Mouse (Mus musculus) kidney, embryonic 16.5 days (tissue): ENCODE results near the gene Rho. TPM values are rescaled to one million over a fixed set of nuclear protein-coding genes. Genes with fewer than 3 reads are reported as not detected.

Experiments
- ATAC-seq: fragments of 200-750 bp; cut with Nextera tagmentation; 2 replicates; pipeline ENCODE4 v1.8.0; 2017; ENCODE audit warnings: moderate TSS enrichment; ENCODE audit not compliant: low FRiP score, low TSS enrichment
- H3K27ac ChIP-seq: fragments of 300-500 bp; sonication (generic); 2 replicates; pipeline ENCODE4 v1.5.1; 2014; ENCODE audit warnings: low read length
- H3K27me3 ChIP-seq: fragments of 300-500 bp; sonication (generic); 2 replicates; pipeline ENCODE4 v1.6.1; 2014; ENCODE audit warnings: low read length, control low read depth, mixed read lengths; ENCODE audit not compliant: insufficient read depth
- H3K36me3 ChIP-seq: fragments of 300-500 bp; sonication (generic); 2 replicates; pipeline ENCODE4 v1.6.1; 2014; ENCODE audit warnings: low read length, control low read depth, mixed read lengths; ENCODE audit not compliant: insufficient read depth
- H3K4me1 ChIP-seq: fragments of 300-500 bp; sonication (generic); 2 replicates; pipeline ENCODE4 v1.6.1; 2014; ENCODE audit warnings: low read length, control low read depth, mixed read lengths; ENCODE audit not compliant: insufficient read depth
- H3K4me2 ChIP-seq: fragments of 300-500 bp; sonication (generic); replicated peaks from 2 replicates; pipeline ENCODE4 v1.6.1; 2014; ENCODE audit warnings: low read depth, low read length
- H3K4me3 ChIP-seq: fragments of 300-500 bp; sonication (generic); 2 replicates; pipeline ENCODE4 v1.5.1; 2014; ENCODE audit warnings: mild to moderate bottlenecking, low read length
- H3K9ac ChIP-seq: fragments of 300-500 bp; sonication (generic); replicated peaks from 2 replicates; pipeline ENCODE4 v1.6.1; 2014; ENCODE audit warnings: low read length
- H3K9me3 ChIP-seq: fragments of 300-500 bp; sonication (generic); 2 replicates; pipeline ENCODE4 v1.6.1; 2016; ENCODE audit warnings: low read length, control low read depth
- WGBS: fragments of 180-500 bp; shearing (Covaris S2); extraction: QIAGEN DNeasy Blood & Tissue Kit; methylation state at CpG from one replicate; pipeline ENCODE4 v1.1.7; 2014; 5-methylcytosine and 5-hydroxymethylcytosine counted together
- polyA plus RNA-seq: library from polyadenylated mRNA; unstranded; fragments of >200 nt; fragmentation: Nextera tagmentation; extraction: Ambion mirVana; gene quantifications from 2 replicates; pipeline ENCODE4 v1.2.1, GENCODE M21; 2015

The Rho gene
- polyA plus RNA-seq, 1 experiment from 2014 or later, result 0.16 TPM

DNA sequence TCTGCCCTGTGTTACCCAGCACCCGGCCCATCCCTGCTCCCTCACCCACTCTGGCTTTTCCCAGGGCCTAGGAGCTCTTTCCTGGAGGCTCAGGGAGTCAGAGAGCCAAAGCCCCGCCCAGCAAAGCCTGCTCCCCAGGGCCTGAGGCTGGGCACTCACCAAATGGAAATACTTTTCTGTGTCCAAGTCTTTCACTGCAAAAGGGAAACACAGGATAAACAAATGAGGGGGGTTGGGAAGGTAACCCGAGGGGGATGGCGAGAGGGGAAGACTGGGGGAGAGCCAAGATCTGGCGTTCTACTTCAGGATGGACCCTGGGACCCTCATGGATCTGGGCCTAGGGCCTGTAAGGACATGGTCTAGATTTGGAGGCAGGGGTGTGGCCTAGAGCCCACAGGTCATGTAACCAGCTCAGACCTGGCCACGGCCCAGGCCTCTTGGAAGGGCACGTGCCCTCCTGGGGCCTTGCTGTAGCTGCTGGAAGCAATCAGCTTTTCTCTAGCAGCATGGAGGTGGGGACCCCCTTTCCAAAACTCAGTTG, 27.7 kb downstream of the Rho start:
- Histone ChIP-seq H3K4me3 (no peak overlapping the region), H3K4me2 (no peak overlapping the region), H3K27ac (no peak overlapping the region), H3K36me3 (peaks cover 58% of the 10 kb centered on the region), H3K9me3 (no peaks in the 10 kb centered on the region), H3K9ac (no peak overlapping the region), H3K27me3 (no peaks in the 10 kb centered on the region), H3K4me1 (peaks cover 33% of the 10 kb centered on the region)
- no peak for ATAC-seq
- 63% methylated on average over 7 of the region's 7 CpGs for WGBS

DNA sequence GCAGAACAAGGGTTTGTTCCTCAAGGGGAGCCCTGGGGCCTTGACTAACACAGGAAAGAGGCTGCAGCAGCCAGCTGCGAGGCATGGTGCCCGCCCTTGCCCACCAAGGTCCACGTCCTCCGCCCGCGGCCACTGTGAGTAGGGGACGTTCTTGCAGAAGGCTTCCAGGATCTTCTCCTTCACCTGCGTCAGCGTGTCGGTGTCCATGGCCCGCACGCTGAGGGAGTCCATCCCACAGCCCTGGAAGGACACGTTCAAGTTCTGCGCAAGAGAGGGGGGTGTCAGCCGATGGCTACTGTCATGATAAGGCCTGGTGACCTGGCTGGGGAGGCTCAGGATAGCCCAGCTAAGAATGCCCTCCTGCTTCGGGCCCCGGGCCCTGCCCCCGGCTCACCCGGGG, 28.8 kb downstream of the Rho start:
- H3K27me3 ChIP-seq, result no peaks in the 10 kb centered on the region
- H3K9ac ChIP-seq, result no peak overlapping the region
- WGBS, result 91% methylated on average over 19 of the region's 19 CpGs
- H3K9me3 ChIP-seq, result no peaks in the 10 kb centered on the region
- peaks cover 29% of the 10 kb centered on the region for H3K4me1 ChIP-seq
- no peak for ATAC-seq
- no peak overlapping the region for H3K4me2 ChIP-seq
- no peak overlapping the region for H3K27ac ChIP-seq
- no peak overlapping the region for H3K4me3 ChIP-seq
- peaks cover 50% of the 10 kb centered on the region for H3K36me3 ChIP-seq

DNA sequence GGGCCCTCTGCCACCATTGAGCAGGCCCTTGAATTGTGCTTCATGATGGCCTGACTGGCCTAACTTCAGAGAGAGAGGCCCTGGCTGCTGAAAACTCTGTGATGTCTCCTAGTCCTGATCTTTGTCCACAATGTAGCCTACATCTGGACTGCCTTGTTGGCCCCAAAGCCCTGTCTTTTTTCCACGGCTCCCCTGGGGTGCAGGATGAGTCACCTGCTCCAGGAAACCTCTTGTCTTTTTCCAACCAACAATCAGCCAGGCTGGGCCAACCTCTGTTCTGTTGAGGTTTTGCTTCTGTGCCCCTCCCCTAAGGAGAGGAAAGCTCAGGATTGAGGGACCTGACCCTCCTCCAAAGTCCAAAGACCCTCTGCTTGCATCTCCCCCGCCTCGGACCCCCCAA, 30.2 kb downstream of the Rho start:
- peaks cover 57% of the 10 kb centered on the region for H3K36me3 ChIP-seq
- ATAC-seq, result no peak
- no peaks in the 10 kb centered on the region for H3K9me3 ChIP-seq
- H3K27ac ChIP-seq, result no peak overlapping the region
- H3K4me3 ChIP-seq, result no peak overlapping the region
- no peak overlapping the region for H3K9ac ChIP-seq
- no peaks in the 10 kb centered on the region for H3K27me3 ChIP-seq
- WGBS, result 87% methylated on average over 3 of the region's 3 CpGs
- peaks cover 29% of the 10 kb centered on the region for H3K4me1 ChIP-seq
- H3K4me2 ChIP-seq, result no peak overlapping the region

DNA sequence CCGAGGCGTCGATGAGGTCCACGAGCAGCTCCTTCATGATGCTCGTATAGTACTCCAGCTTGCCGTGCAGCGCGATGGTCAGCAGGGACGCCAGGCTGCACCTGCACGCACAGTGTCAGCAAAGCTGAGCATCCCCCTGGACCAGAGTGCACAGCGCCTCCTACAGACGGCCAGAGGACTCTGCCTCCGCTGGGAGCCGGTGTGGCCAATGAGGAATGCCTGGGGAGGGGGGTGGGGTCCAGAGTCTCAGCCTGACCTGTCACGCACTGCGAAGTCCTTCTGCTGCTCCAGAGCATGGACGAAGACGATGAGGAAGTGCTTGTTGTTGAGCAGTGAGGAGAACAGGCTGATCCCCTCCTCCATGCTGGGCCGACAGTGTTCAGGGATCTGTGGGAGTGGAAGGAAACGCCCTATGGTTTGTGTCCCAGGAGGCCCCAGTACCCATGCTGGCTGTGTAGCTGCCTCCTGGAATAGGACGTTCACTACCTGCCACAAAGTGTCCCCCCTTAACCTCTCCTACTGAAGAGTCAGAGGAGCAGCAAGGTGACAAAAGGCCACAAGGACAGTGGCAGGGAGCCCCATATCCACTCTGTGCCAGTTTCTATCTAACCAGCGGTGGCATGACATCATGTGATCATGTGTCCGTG, 31.0 kb downstream of the Rho start:
- no peak overlapping the region for H3K27ac ChIP-seq
- H3K9me3 ChIP-seq, result no peaks in the 10 kb centered on the region
- ATAC-seq, result peak; percentile 2; the same call in 1 of the 2 replicates
- WGBS, result 41% methylated on average over 23 of the region's 23 CpGs
- H3K4me3 ChIP-seq, result no peak overlapping the region
- H3K4me2 ChIP-seq, result no peak overlapping the region
- 0 out of 2 replicates have a peak overlapping the region, but pooled peaks have one; percentile 4 for H3K9ac ChIP-seq
- H3K4me1 ChIP-seq, result peaks cover 22% of the 10 kb centered on the region
- no peaks in the 10 kb centered on the region for H3K27me3 ChIP-seq
- H3K36me3 ChIP-seq, result peaks cover 63% of the 10 kb centered on the region

DNA sequence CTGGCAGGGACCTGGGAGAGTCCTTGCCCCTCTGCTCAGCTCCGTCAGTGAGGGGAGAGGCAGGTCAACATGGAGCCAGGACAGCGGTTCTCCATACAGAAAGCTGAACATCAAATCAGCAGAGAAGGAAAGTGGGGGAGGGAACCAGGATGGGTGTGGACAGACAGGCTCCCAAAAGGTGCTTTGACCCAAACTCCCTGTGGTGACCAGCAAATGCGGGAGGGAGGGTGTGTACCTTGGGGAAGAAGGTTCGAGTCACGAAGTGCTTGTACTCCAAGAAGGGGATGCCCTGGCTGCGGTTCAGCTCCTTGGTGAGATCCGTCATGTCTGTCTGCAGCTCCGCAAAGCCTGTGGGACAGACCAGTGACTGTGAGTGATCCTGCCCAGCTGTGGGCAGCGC, 32.1 kb downstream of the Rho start:
- no peak overlapping the region for H3K27ac ChIP-seq
- WGBS, result 77% methylated on average over 9 of the region's 9 CpGs

DNA sequence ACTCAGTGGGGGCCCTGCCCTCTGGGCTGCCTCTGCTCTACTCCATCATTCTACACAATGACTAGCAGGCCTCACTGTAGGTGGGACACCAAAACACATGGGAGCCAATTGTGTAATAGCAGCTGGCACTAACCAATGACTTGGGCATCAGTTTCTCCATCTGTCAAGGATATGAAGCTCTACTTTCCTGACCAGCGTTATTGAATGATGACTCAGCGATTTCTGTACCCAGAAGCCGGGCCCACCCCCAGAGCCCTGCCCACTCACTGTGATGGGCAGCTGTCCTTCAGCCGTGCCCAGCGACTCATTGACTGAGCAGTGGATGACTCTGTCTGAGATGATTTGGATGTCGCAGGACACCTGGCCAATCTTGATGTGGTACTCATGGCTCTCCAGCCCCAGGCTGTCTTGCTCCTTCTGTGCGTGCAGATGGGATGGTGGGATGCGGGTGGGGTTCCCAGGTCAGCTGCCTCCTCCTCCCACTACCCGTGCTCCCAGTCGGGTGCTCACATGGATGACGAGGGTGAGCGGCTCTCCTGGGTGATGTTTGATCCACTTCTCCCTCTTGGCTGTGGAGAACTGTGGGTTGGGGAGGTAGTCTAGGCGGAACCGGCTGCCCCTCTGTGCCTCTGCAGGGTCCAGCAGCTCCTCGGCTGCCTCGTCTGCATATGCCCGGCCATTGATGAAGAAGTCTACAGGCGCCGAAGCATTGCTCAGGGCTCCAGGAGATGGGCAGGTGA, 34.8 kb downstream of the Rho start:
- Histone ChIP-seq H3K36me3 (peaks cover 56% of the 10 kb centered on the region), H3K27ac (no peak overlapping the region), H3K4me2 (no peak overlapping the region), H3K4me1 (peaks cover 16% of the 10 kb centered on the region), H3K27me3 (no peaks in the 10 kb centered on the region), H3K4me3 (no peak overlapping the region), H3K9me3 (no peaks in the 10 kb centered on the region), H3K9ac (no peak overlapping the region)
- ATAC-seq, result no peak
- WGBS, result 90% methylated on average over 19 of the region's 19 CpGs

More for the DNA sequence above, 32.1 kb downstream of the Rho start:
- ATAC-seq, result no peak
- peaks cover 14% of the 10 kb centered on the region; the same call in 1 of the 2 replicates for H3K4me1 ChIP-seq
- H3K4me3 ChIP-seq, result no peak overlapping the region
- H3K9me3 ChIP-seq, result no peaks in the 10 kb centered on the region
- no peak overlapping the region for H3K9ac ChIP-seq
- no peaks in the 10 kb centered on the region for H3K27me3 ChIP-seq
- H3K4me2 ChIP-seq, result no peak overlapping the region
- H3K36me3 ChIP-seq, result peaks cover 67% of the 10 kb centered on the region

DNA sequence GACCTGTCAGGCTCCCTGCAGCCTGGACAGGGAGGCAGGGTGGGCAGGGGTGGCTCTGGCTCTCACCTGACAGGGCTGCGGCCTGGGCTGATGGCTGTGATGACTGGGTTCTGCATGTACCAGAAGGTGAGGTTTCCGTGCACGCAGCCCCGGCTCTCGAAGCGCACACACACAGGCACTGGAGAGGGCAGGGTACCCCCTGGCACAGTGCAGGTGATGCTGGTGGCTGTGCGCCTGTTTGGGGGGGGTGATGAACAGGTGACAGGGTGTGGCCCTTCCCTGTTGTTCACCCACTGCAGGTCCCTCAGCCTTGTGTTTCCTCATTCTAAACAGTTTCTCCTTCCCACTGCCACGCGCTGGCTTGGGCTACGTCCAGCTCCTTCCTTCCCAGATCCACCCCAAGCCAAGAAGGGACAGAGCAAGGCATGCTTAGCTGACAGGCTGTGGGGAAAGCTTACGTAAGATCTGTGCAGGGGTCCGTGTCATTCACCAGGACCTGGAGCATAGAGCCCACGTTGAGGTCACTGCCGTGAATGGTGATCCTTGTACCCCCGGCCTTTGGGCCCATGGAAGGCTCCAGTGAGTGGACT, 35.8 kb downstream of the Rho start:
- H3K4me1 ChIP-seq, result peaks cover 24% of the 10 kb centered on the region
- WGBS, result 93% methylated on average over 15 of the region's 15 CpGs
- no peak for ATAC-seq
- H3K9me3 ChIP-seq, result no peaks in the 10 kb centered on the region
- no peak overlapping the region for H3K9ac ChIP-seq
- no peak overlapping the region for H3K4me2 ChIP-seq
- H3K36me3 ChIP-seq, result peaks cover 50% of the 10 kb centered on the region
- no peak overlapping the region for H3K4me3 ChIP-seq
- no peaks in the 10 kb centered on the region for H3K27me3 ChIP-seq
- H3K27ac ChIP-seq, result no peak overlapping the region

DNA sequence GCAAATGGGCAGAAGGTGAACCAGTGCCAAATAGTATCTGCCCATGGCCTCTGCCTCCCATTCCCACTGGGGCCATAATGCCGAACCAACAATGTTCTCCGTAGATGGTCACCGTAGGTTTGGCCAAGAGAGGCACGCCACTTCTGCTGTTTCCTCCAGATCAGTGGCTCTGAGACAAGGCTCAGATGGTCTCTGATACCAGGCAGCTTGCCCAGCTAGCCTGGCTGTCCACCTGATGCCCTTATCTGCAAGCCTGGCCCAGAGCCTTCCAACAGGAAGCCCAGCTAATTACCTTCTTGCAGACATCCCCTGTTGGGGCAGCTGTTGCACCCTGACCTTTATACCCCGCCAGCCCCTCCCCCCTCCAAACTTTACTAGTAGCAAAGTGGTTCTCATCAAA, 36.5 kb downstream of the Rho start:
- Histone ChIP-seq H3K4me3 (no peak overlapping the region), H3K4me1 (peaks cover 23% of the 10 kb centered on the region), H3K27me3 (no peaks in the 10 kb centered on the region), H3K9me3 (no peaks in the 10 kb centered on the region), H3K27ac (no peak overlapping the region), H3K4me2 (no peak overlapping the region), H3K9ac (no peak overlapping the region), H3K36me3 (peaks cover 43% of the 10 kb centered on the region)
- WGBS, result 78% methylated on average over 5 of the region's 5 CpGs
- no peak for ATAC-seq

DNA sequence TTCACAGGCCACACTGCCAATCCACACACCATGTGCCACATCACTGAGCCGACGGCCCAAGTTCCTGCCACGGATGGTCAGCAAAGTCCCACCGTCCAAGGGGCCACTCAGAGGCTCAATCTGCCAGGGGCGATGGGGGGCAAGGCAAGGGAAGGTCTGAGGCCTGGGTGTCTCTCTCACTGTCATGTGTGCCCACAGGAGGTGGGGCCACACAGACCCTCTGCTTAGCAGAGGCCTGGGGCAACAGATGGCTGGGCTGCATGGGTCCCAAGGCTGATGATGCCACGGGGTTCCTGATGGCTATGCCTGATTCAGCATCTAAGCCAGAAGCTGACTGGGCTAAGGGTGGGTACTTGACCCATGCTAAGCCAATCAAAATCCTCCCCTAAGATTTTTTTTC, 37.2 kb downstream of the Rho start:
- Histone ChIP-seq H3K9ac (no peak overlapping the region), H3K4me3 (no peak overlapping the region), H3K27me3 (no peaks in the 10 kb centered on the region), H3K4me1 (peaks cover 26% of the 10 kb centered on the region), H3K27ac (no peak overlapping the region), H3K9me3 (no peaks in the 10 kb centered on the region), H3K36me3 (peaks cover 40% of the 10 kb centered on the region), H3K4me2 (no peak overlapping the region)
- 86% methylated on average over 6 of the region's 6 CpGs for WGBS
- ATAC-seq, result no peak

DNA sequence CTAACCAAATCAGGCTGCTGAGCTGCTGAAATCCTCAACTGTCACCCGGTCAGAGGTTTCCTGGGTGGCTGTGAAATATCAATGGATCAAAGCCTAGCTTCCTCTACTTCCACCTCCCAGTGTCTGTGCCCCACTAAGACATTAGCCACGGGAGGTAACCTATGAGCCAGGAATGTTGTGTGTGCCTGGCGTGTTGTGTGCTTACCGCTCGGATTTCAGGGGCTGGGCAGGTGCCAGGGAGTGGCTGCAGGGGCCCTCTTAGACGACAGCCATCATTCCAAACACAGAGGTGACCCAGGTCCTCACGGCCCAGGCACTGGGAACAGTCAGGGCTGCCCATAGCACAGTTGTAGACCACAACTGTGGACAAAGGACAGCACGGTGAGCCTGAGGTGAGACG, 37.6 kb downstream of the Rho start:
- H3K36me3 ChIP-seq, result peaks cover 37% of the 10 kb centered on the region
- 74% methylated on average over 9 of the region's 9 CpGs for WGBS
- H3K4me2 ChIP-seq, result no peak overlapping the region
- no peaks in the 10 kb centered on the region for H3K9me3 ChIP-seq
- no peak overlapping the region for H3K4me3 ChIP-seq
- H3K27me3 ChIP-seq, result no peaks in the 10 kb centered on the region
- H3K9ac ChIP-seq, result no peak overlapping the region
- H3K4me1 ChIP-seq, result peaks cover 29% of the 10 kb centered on the region
- ATAC-seq, result no peak
- no peak overlapping the region for H3K27ac ChIP-seq
